Mouse (Mus musculus) olfactory bulb, adult 2 months (tissue): ENCODE measurements at regions not wholly inside any gene's neighbourhood (a gene's known extent, or its start where the extent isn't known, plus 50 kb on each side); places are given as distances from the start of the nearest gene placed in this dataset.

Source experiments
- CTCF ChIP-seq: fragments of 200-500 bp; IDR thresholded peaks from 2 replicates; pipeline ENCODE4 v1.5.1; 2012; ENCODE audit warnings: low read depth, mild to moderate bottlenecking, low read length, moderate library complexity; ENCODE audit not compliant: insufficient read depth
- POLR2A ChIP-seq: fragments of 200-500 bp; IDR thresholded peaks from 2 replicates; pipeline ENCODE4 v1.6.1; 2012; ENCODE audit warnings: mild to moderate bottlenecking, low read depth, low read length, moderate library complexity; ENCODE audit not compliant: insufficient read depth

DNA sequence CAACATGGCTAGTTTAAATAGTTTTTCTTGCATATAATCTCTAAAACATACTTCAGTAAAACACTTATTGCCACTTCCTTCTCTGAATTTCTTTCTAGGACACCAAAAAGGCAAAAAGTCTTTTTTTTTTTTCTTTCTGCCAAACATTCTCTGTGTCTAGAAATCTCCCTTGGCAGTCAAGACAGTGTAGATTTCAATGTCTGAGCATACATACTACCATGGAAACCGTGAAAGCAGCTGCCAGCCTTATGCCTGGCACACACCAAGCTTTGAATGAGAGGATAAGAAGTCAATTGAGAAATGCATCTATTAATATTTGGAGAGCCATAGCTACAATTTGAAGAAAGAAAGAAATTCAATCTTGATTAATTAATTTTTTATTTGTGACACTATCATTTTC lies 95.1 kb upstream of the Col3a1 start:
- TF ChIP-seq CTCF (no peak), POLR2A (no peak)
